Comparison of ENCODE assay signal across 8 mouse cellular contexts in genomic region chr16:44173966-44174530, GRCm38 (mm10). TPM values are rescaled to one million over a fixed set of nuclear protein-coding genes. Genes with fewer than 3 reads are reported as not detected.
DNase-seq lines count a peak whose midpoint lies in the region; ATAC-seq and TF ChIP-seq lines count a peak whose summit lies in the region.

No protein-coding gene starts in this region.

- peaks cover 13% of the 10 kb centered on the region; the same call in 1 of the 2 replicates for H3K79me2 ChIP-seq in liver, adult 2 months (ENCODE audit: control insufficient read depth, insufficient read depth, low read length)

- no peak for DNase-seq in liver, adult 2 months (ENCODE audit: extremely low read depth, low read depth, low spot score)
- DNase-seq in liver = no peak
- DNase-seq in induced T-regulatory cell, adult 2 months (ENCODE audit: low read depth) = peak; percentile 37
- no peak for DNase-seq in layer of hippocampus, adult 11-12 months (ENCODE audit: low spot score)
- DNase-seq in gastrocnemius, postnatal 10 days = no peak
- no peak for DNase-seq in lung, postnatal 25 days (ENCODE audit: low spot score)

- peak overlapping the region; percentile 98 for H3K9ac ChIP-seq in liver, adult 2 months (ENCODE audit: low read depth, low read length)
- peak overlapping the region; percentile 93 for H3K9ac ChIP-seq in neural tube, embryonic 14.5 days (replicated peaks; ENCODE audit: low read depth, low read length)

- H3K27me3 ChIP-seq in liver, adult 2 months (ENCODE audit: control insufficient read depth, insufficient read depth, low read length) = no peaks in the 10 kb centered on the region
- H3K27me3 ChIP-seq in neural tube, embryonic 14.5 days (ENCODE audit: control insufficient read depth, insufficient read depth, low read length) = 0 out of 2 replicates have a peak, but pooled peaks cover 2% of the 10 kb centered on the region

- H3K4me2 ChIP-seq in neural tube, embryonic 14.5 days (ENCODE audit: low read depth, low read length) = peak overlapping the region; percentile 75

- no peak for TF ChIP-seq CTCF in liver, adult 2 months (IDR thresholded peaks at IDR 0.05; ENCODE audit: low read depth, low read length)
- TF ChIP-seq CTCF in cortical plate, adult 2 months (IDR thresholded peaks at IDR 0.05; ENCODE audit: extremely low read depth, insufficient read depth, low read length) = no peak

- WGBS in liver, adult 2 months = 2% methylated on average over 7 of the region's 7 CpGs
- 25% methylated on average over 7 of the region's 7 CpGs for WGBS in neural tube, embryonic 14.5 days

- H3K4me1 ChIP-seq in liver, adult 2 months (ENCODE audit: control insufficient read depth, insufficient read depth, low read length) = peaks cover 15% of the 10 kb centered on the region
- H3K4me1 ChIP-seq in cortical plate, adult 2 months (ENCODE audit: control insufficient read depth, insufficient read depth, low read length) = peaks cover 3% of the 10 kb centered on the region; the same call in 1 of the 2 replicates
- H3K4me1 ChIP-seq in neural tube, embryonic 14.5 days (ENCODE audit: control insufficient read depth, insufficient read depth, low read length) = peaks cover 6% of the 10 kb centered on the region

- TF ChIP-seq POLR2A in liver, adult 2 months (IDR thresholded peaks at IDR 0.05; ENCODE audit: extremely low read depth, insufficient read depth, low read length) = no peak
- TF ChIP-seq POLR2A in cortical plate, adult 2 months (IDR thresholded peaks at IDR 0.05; ENCODE audit: extremely low read depth, insufficient read depth, low read length) = no peak

- H3K9me3 ChIP-seq in neural tube, embryonic 14.5 days (ENCODE audit: control insufficient read depth, low read length) = no peaks in the 10 kb centered on the region

- H3K27ac ChIP-seq in liver, adult 2 months (replicated peaks; ENCODE audit: insufficient read depth, low read depth, low read length) = peak overlapping the region; percentile 99
- no peak overlapping the region for H3K27ac ChIP-seq in cortical plate, adult 2 months (ENCODE audit: insufficient read depth, low read length)
- peak overlapping the region; percentile 82; the same call in 1 of the 2 replicates for H3K27ac ChIP-seq in neural tube, embryonic 14.5 days (ENCODE audit: low read depth, low read length)

- peak overlapping the region; percentile 99 for H3K4me3 ChIP-seq in liver, adult 2 months (ENCODE audit: insufficient read depth, low read depth, low read length)
- H3K4me3 ChIP-seq in cortical plate, adult 2 months (ENCODE audit: insufficient read depth, low read length) = peak overlapping the region; percentile 82
- H3K4me3 ChIP-seq in neural tube, embryonic 14.5 days (ENCODE audit: low read depth, low read length) = peak overlapping the region; percentile 72

- no peaks in the 10 kb centered on the region for H3K36me3 ChIP-seq in liver, adult 2 months (ENCODE audit: control insufficient read depth, insufficient read depth, low read length)
- no peaks in the 10 kb centered on the region for H3K36me3 ChIP-seq in neural tube, embryonic 14.5 days (ENCODE audit: control insufficient read depth, insufficient read depth, low read length)

- ATAC-seq in neural tube, embryonic 14.5 days (ENCODE audit: low read depth) = no peak

RNA-seq across cellular contexts. Expression of gene Usf3, which starts 1.0 kb away (rescaled TPM):
- total RNA-seq in liver, adult 2 months (2014; rRNA removed) = 9.4 and 10.5 TPM in 2 replicates
- 6.7 and 6.9 TPM in 2 replicates for polyA plus RNA-seq in liver, adult 2 months (2012; rRNA removed)
- 14.2 and 15.0 TPM in 2 replicates for polyA plus RNA-seq in cortical plate, adult 2 months (2012; rRNA removed)
- 4.6 and 5.8 TPM in 2 replicates for polyA plus RNA-seq in neural tube, embryonic 14.5 days (2014; fragmentation: Nextera tagmentation; extraction: Ambion mirVana)
- 10 to 100 TPM; 35.8 to 40.6 TPM for total RNA-seq in gastrocnemius, postnatal 10 days (2021)

RNA-seq across cellular contexts. Expression of gene Naa50, which starts 34.4 kb away (rescaled TPM):
- 28.4 and 29.7 TPM in 2 replicates for total RNA-seq in liver, adult 2 months (2014; rRNA removed)
- 11.0 and 14.8 TPM in 2 replicates for polyA plus RNA-seq in liver, adult 2 months (2012; rRNA removed)
- 23.8 and 23.9 TPM in 2 replicates for polyA plus RNA-seq in cortical plate, adult 2 months (2012; rRNA removed)
- 37.7 and 45.7 TPM in 2 replicates for polyA plus RNA-seq in neural tube, embryonic 14.5 days (2014; fragmentation: Nextera tagmentation; extraction: Ambion mirVana)
- 100 to 1,000 TPM; 231 to 242 TPM for total RNA-seq in gastrocnemius, postnatal 10 days (2021)

RNA-seq across cellular contexts. Expression of gene Atp6v1a, which starts 34.5 kb away (rescaled TPM):
- total RNA-seq in liver, adult 2 months (2014; rRNA removed) = 39.2 and 40.8 TPM in 2 replicates
- 11.9 and 13.0 TPM in 2 replicates for polyA plus RNA-seq in liver, adult 2 months (2012; rRNA removed)
- polyA plus RNA-seq in cortical plate, adult 2 months (2012; rRNA removed) = 214 and 223 TPM in 2 replicates
- 163 and 182 TPM in 2 replicates for polyA plus RNA-seq in neural tube, embryonic 14.5 days (2014; fragmentation: Nextera tagmentation; extraction: Ambion mirVana)
- 10 to 100 TPM; 40.0 to 45.3 TPM for total RNA-seq in gastrocnemius, postnatal 10 days (2021)

Comparison
In these comparisons a context has a peak if more than half of its experiments do, and no peak if none do; other contexts are left out.
1. RNA of gene Atp6v1a, which starts 34.5 kb away (polyA plus RNA-seq): 214 to 223 TPM in cortical plate, adult 2 months and 163 to 182 TPM in neural tube, embryonic 14.5 days; 11.9 to 13.0 TPM in liver, adult 2 months; every median in the first group is over 10 times any median in the second.
2. Peak in every context shown above with its lines, with median percentiles within 50 percentile points of each other: H3K4me3 ChIP-seq.